Comparison of ENCODE assay signal across 18 mouse cellular contexts in genomic region chr2:49335267-49335666, GRCm38 (mm10).
"Had no signal": no experiment of that assay in that cellular context is flagged by ENCODE, and none has a peak within 500 bp of the region (broad histone marks: within the 10 kb centered on the region; RNA-seq: fewer than 3 reads in every experiment).

No protein-coding gene starts in this region.

- H3K27me3 ChIP-seq: lung, embryonic 15.5 days; midbrain, embryonic 13.5 days; midbrain, embryonic 15.5 days; neural tube, embryonic 12.5 days had no signal

- H3K4me2 ChIP-seq: lung, embryonic 15.5 days; midbrain, embryonic 11.5 days; midbrain, embryonic 13.5 days; midbrain, embryonic 15.5 days; neural tube, embryonic 12.5 days had no signal

- ATAC-seq: liver, postnatal 0 days; lung, postnatal 0 days; midbrain, embryonic 13.5 days; midbrain, embryonic 15.5 days had no signal

- H3K9me3 ChIP-seq: lung, embryonic 15.5 days; midbrain, embryonic 13.5 days; midbrain, embryonic 15.5 days; neural tube, embryonic 12.5 days had no signal

- H3K36me3 ChIP-seq: lung, embryonic 15.5 days; midbrain, embryonic 13.5 days; midbrain, embryonic 15.5 days; neural tube, embryonic 12.5 days had no signal

- DNase-seq: liver, postnatal 0 days; lung, adult 2 months; lung, postnatal 14 days; lung, postnatal 36 days; right cerebral cortex, postnatal 25 days; right cerebral cortex, postnatal 4 days; spleen, adult 18-20 months; thymus, adult 18-20 months; thymus, postnatal 14 days; thymus, postnatal 36 days had no signal

- H3K9ac ChIP-seq: liver, postnatal 0 days; lung, embryonic 15.5 days; midbrain, embryonic 13.5 days; midbrain, embryonic 15.5 days; neural tube, embryonic 12.5 days had no signal

- H3K4me3 ChIP-seq: lung, embryonic 15.5 days; megakaryocyte, embryonic 14.5 days; midbrain, embryonic 13.5 days; midbrain, embryonic 15.5 days; neural tube, embryonic 12.5 days had no signal

- H3K4me1 ChIP-seq: lung, embryonic 15.5 days; midbrain, embryonic 13.5 days; midbrain, embryonic 15.5 days; neural tube, embryonic 12.5 days had no signal

- H3K27ac ChIP-seq: lung, embryonic 15.5 days; macrophage; midbrain, embryonic 13.5 days; midbrain, embryonic 15.5 days; neural tube, embryonic 12.5 days had no signal
